Mouse (Mus musculus) hindbrain, embryonic 14.5 days (tissue): Measurements from ENCODE around the gene Atxn1. TPM values are rescaled to one million over a fixed set of nuclear protein-coding genes. Genes with fewer than 3 reads are reported as not detected.

ENCODE experiments used
- ATAC-seq: fragments of 200-750 bp; cut with Nextera tagmentation; 2 replicates; pipeline ENCODE4 v1.8.0; 2017; ENCODE audit warnings: moderate number of reproducible peaks, mild to moderate bottlenecking, moderate TSS enrichment, moderate library complexity; ENCODE audit not compliant: low FRiP score
- DNase-seq: peaks from one replicate; pipeline ENCODE4 v3.0.0-alpha.2; 2015; ENCODE audit warnings: low spot score
- H3K27ac ChIP-seq: fragments of 300-500 bp; sonication (generic); 2 replicates; pipeline ENCODE4 v1.5.1; 2014; ENCODE audit warnings: mild to moderate bottlenecking, moderate library complexity
- H3K27me3 ChIP-seq: fragments of 300-500 bp; sonication (generic); 2 replicates; pipeline ENCODE4 v1.6.1; 2014; ENCODE audit warnings: mild to moderate bottlenecking, low read length, mixed read lengths; ENCODE audit not compliant: control insufficient read depth, insufficient read depth
- H3K36me3 ChIP-seq: fragments of 300-500 bp; sonication (generic); replicated peaks from 2 replicates; pipeline ENCODE4 v1.6.1; 2014; ENCODE audit not compliant: control insufficient read depth, insufficient read depth
- H3K4me1 ChIP-seq: fragments of 300-500 bp; sonication (generic); replicated peaks from 2 replicates; pipeline ENCODE4 v1.6.1; 2014; ENCODE audit warnings: antibody characterized with exemption, low read length, mixed read lengths; ENCODE audit not compliant: control insufficient read depth, insufficient read depth
- H3K4me2 ChIP-seq: fragments of 300-500 bp; sonication (generic); replicated peaks from 2 replicates; pipeline ENCODE4 v1.6.1; 2014; ENCODE audit warnings: mild to moderate bottlenecking, moderate library complexity
- H3K4me3 ChIP-seq: fragments of 300-500 bp; sonication (generic); replicated peaks from 2 replicates; pipeline ENCODE4 v1.5.1; 2014; ENCODE audit warnings: mild to moderate bottlenecking, low read length
- H3K9ac ChIP-seq: fragments of 300-500 bp; sonication (generic); 2 replicates; pipeline ENCODE4 v1.6.1; 2014
- H3K9me3 ChIP-seq: fragments of 300-500 bp; sonication (generic); 2 replicates; pipeline ENCODE4 v1.6.1; 2016; ENCODE audit warnings: low read length; ENCODE audit not compliant: control insufficient read depth
- WGBS: fragments of 180-500 bp; shearing (Covaris S2); extraction: QIAGEN DNeasy Blood & Tissue Kit; methylation state at CpG from one replicate; pipeline ENCODE4 v1.1.7; 2014; 5-methylcytosine and 5-hydroxymethylcytosine counted together
- polyA plus RNA-seq: library from polyadenylated mRNA; unstranded; fragments of >200 nt; fragmentation: Nextera tagmentation; extraction: Ambion mirVana; gene quantifications from 2 replicates; pipeline ENCODE4 v1.2.1, GENCODE M21; 2014

The Atxn1 gene
- polyA plus RNA-seq, 1 experiment from 2014 or later: 8.1 TPM

DNA sequence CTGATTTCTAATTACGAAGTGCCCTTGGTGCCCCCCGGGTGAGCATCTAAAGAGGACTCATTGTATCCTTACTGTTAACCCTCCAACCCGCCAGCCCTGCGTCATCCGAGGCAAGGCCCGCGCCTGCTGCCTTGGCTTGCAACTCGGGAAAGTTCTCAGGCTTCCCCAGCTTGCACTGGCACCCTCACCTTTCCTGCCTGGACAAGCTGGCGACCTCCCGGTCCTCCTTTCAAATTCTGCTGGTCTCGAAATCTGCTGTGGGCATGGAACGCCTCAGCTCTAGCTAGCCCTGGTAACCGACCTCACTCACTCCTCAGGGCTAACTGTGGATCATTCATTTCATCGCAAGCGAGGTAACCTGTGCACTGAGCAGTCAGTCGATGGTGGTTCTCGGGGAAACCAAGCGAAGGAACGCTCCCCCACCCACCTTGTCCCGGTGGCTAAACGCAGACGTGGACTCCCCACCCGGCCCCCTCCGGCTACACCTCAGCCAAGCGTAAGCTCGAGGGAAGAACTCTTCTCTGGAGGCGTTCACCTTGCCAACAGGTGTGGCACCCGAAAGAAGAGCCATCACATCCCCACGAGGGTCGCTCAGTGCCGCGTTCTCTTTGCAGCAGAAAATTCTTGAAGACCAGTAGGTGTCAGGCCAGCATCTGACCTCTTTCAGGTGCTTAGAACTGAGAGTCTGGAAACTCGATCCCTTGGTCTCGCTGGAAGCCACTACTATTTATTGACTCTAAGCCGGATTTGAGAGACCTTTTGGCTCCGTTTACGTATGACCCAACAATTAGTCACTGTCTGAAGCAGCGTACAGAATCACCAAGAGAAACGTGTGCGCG lies 1.0 kb upstream of the Atxn1 start:
- H3K27ac ChIP-seq: peak overlapping the region; percentile 95
- peaks cover 3% of the 10 kb centered on the region; the same call in 1 of the 2 replicates for H3K27me3 ChIP-seq
- peak overlapping the region; percentile 97 for H3K9ac ChIP-seq
- H3K36me3 ChIP-seq: no peaks in the 10 kb centered on the region
- no peaks in the 10 kb centered on the region for H3K9me3 ChIP-seq
- WGBS: under 1% methylated on average over 41 of the region's 41 CpGs
- peak overlapping the region; percentile 94 for H3K4me3 ChIP-seq
- H3K4me1 ChIP-seq: peaks cover 35% of the 10 kb centered on the region
- ATAC-seq: peak; percentile 1; the same call in 1 of the 2 replicates
- DNase-seq: peak; percentile 52
- peak overlapping the region; percentile 91 for H3K4me2 ChIP-seq

GRCm38 (mm10) chr13:45964331-45964852 lies 416 bp downstream of the Atxn1 start:
- peak; percentile 58 for ATAC-seq
- peak; percentile 65 for DNase-seq
- Histone ChIP-seq H3K36me3 (no peaks in the 10 kb centered on the region), H3K4me1 (peaks cover 45% of the 10 kb centered on the region), H3K9ac (peak overlapping the region; percentile 97), H3K9me3 (no peaks in the 10 kb centered on the region), H3K4me3 (peak overlapping the region; percentile 94), H3K27me3 (peaks cover 3% of the 10 kb centered on the region; the same call in 1 of the 2 replicates), H3K4me2 (peak overlapping the region; percentile 91), H3K27ac (peak overlapping the region; percentile 95)
- under 1% methylated on average over 19 of the region's 39 CpGs for WGBS

- H3K27me3 ChIP-seq: peaks cover 3% of the 10 kb centered on the region; the same call in 1 of the 2 replicates
- no peaks in the 10 kb centered on the region for H3K36me3 ChIP-seq
- no peaks in the 10 kb centered on the region for H3K9me3 ChIP-seq
- H3K9ac ChIP-seq: peak overlapping the region; percentile 97
- peak; percentile 50 for ATAC-seq
- H3K4me3 ChIP-seq: peak overlapping the region; percentile 94
- WGBS: under 1% methylated on average over 66 of the region's 95 CpGs
- H3K4me1 ChIP-seq: peaks cover 45% of the 10 kb centered on the region
- peak; percentile 65 for DNase-seq
- H3K27ac ChIP-seq: peak overlapping the region; percentile 95
- H3K4me2 ChIP-seq: peak overlapping the region; percentile 91
Measured at GRCm38 (mm10) chr13:45963497-45964330, 1.1 kb downstream of the Atxn1 start.

- 7% methylated on average over 5 of the region's 5 CpGs for WGBS
- no peak for DNase-seq
- ATAC-seq: no peak
- Histone ChIP-seq H3K4me1 (peaks cover 45% of the 10 kb centered on the region), H3K36me3 (no peaks in the 10 kb centered on the region), H3K9ac (peak overlapping the region; percentile 97), H3K4me3 (peak overlapping the region; percentile 94), H3K4me2 (peak overlapping the region; percentile 91), H3K27ac (peak overlapping the region; percentile 95; the same call in 1 of the 2 replicates), H3K9me3 (no peaks in the 10 kb centered on the region), H3K27me3 (no peaks in the 10 kb centered on the region)
Measured at GRCm38 (mm10) chr13:45962776-45963175, 2.0 kb downstream of the Atxn1 start.

GRCm38 (mm10) chr13:45961871-45962630 lies 2.8 kb downstream of the Atxn1 start:
- H3K27me3 ChIP-seq: no peaks in the 10 kb centered on the region
- peak overlapping the region; percentile 64 for H3K27ac ChIP-seq
- DNase-seq (peak; percentile 65), ATAC-seq (peak; percentile 10; the same call in 1 of the 2 replicates)
- peak overlapping the region; percentile 97 for H3K9ac ChIP-seq
- no peaks in the 10 kb centered on the region for H3K9me3 ChIP-seq
- peak overlapping the region; percentile 94 for H3K4me3 ChIP-seq
- peaks cover 43% of the 10 kb centered on the region for H3K4me1 ChIP-seq
- no peaks in the 10 kb centered on the region for H3K36me3 ChIP-seq
- peak overlapping the region; percentile 91 for H3K4me2 ChIP-seq
- WGBS: 10% methylated on average over 9 of the region's 9 CpGs

- Histone ChIP-seq H3K27ac (0 out of 2 replicates have a peak overlapping the region, but pooled peaks have one; percentile 20), H3K36me3 (no peaks in the 10 kb centered on the region), H3K4me3 (no peak overlapping the region), H3K9ac (no peak overlapping the region), H3K4me1 (peaks cover 29% of the 10 kb centered on the region), H3K27me3 (no peaks in the 10 kb centered on the region), H3K4me2 (peak overlapping the region; percentile 91), H3K9me3 (no peaks in the 10 kb centered on the region)
- 49% methylated on average over 14 of the region's 14 CpGs for WGBS
- ATAC-seq (no peak), DNase-seq (no peak)
Measured at GRCm38 (mm10) chr13:45960311-45960965, 4.4 kb downstream of the Atxn1 start.

- DNase-seq (no peak), ATAC-seq (no peak)
- 89% methylated on average over 4 of the region's 4 CpGs for WGBS
- Histone ChIP-seq H3K9ac (no peak overlapping the region), H3K27me3 (no peaks in the 10 kb centered on the region), H3K36me3 (no peaks in the 10 kb centered on the region), H3K4me2 (no peak overlapping the region), H3K9me3 (no peaks in the 10 kb centered on the region), H3K4me3 (no peak overlapping the region), H3K4me1 (peaks cover 29% of the 10 kb centered on the region), H3K27ac (no peak overlapping the region)
Measured at GRCm38 (mm10) chr13:45958306-45958705, 6.5 kb downstream of the Atxn1 start.

DNA sequence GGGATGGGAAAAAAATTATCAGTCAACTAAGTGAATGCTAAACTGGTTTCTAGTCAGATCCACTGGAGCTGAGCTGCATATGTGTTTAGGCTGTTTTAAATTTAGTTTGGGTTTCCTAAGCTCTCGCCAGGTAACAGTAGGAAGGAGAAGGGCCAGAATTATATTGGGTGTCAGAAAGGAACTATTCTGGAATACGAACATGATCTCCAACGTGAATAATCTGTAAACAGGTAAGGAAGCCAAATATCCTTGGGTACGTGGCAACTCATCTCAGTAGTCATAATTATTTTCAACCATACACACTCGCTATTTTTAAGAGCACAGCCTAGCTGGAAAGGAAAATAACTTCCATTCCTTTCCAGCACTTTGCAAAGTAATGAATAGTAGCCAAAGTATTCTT lies 7.2 kb downstream of the Atxn1 start:
- ATAC-seq: no peak

More for the DNA sequence above, 7.2 kb downstream of the Atxn1 start:
- no peak overlapping the region for H3K4me3 ChIP-seq
- H3K9me3 ChIP-seq: no peaks in the 10 kb centered on the region
- H3K27me3 ChIP-seq: no peaks in the 10 kb centered on the region
- no peak for DNase-seq
- no peak overlapping the region for H3K27ac ChIP-seq
- H3K4me2 ChIP-seq: no peak overlapping the region
- H3K9ac ChIP-seq: no peak overlapping the region
- 99% methylated on average over 5 of the region's 5 CpGs for WGBS
- peaks cover 25% of the 10 kb centered on the region for H3K4me1 ChIP-seq
- no peaks in the 10 kb centered on the region for H3K36me3 ChIP-seq
